8 mouse cellular contexts compared by ENCODE assay signal in the genomic region with DNA sequence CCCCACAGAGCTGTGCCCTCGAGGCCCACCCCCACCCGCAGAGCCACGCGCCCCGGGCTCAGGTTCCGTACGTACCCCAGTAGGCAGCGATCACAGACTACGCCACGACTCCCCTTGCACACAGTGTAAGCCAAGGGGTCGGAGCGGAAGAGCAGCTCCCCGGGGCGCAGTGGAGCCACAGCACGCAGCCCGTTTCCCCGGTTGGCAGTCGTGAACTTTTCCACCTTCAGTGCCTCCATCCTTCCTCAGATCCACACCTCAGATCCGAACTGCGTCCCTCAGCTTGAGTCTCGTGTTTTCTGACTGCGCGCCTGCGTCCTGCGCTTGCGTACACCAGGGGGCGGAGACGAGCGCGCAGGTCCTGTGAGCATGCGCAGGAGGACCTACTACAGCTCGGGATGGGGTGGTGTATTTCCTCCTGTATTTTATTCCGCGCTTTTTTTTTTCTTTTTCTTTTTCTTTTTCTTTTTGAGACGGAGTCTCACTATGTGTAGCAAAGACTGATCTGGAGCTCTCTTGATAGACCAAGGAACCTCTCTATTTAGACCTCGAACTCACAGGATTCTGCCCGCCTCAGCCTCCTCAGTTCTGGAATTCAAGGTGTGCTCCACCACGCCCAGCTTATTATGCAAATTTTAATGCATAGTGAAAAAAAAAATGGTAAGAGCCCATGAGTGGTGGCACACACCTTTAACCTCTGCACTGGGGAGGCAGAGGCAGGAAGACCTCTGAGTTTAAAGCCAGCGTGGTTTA. TPM values are rescaled to one million over a fixed set of nuclear protein-coding genes. Genes with fewer than 3 reads are reported as not detected.
DNase-seq lines count a peak whose midpoint lies in the region; ATAC-seq lines count a peak whose summit lies in the region.

A gene (minus strand): TSS at position 329 of the 753 bp plus-strand sequence.

- H3K4me2 ChIP-seq in intestine, embryonic 14.5 days (ENCODE audit: low read length) = peak within 1 kb of the TSS; percentile 97

- peak within 1 kb of the TSS; percentile 80 for H3K4me3 ChIP-seq in intestine, embryonic 14.5 days (ENCODE audit: low read depth, low read length)

- intact Hi-C loops in gastrocnemius, postnatal 14 days (cut with DNase I; ENCODE audit: low total_unique reads) = loop anchor here (5.0 kb wide), 1 partner anchor 104 kb away; no protein-coding TSS in a partner anchor
- intact Hi-C loops in left cerebral cortex, postnatal 14 days (cut with DNase I) = loop anchor here (5.0 kb wide), 1 partner anchor 219 kb away; no protein-coding TSS in a partner anchor

- H3K4me1 ChIP-seq in intestine, embryonic 14.5 days (replicated peaks; ENCODE audit: control insufficient read depth, insufficient read depth, low read length) = no peaks in the 10 kb centered on the region; the same call in 1 of the 2 replicates

- DNase-seq in adrenal gland, adult (ENCODE audit: inconsistent age in 2 of 2, low spot score in 1 of 2) = peak; percentile 86 to 94
- peak; percentile 89 for DNase-seq in embryo, embryonic 10.5 days (ENCODE audit: low spot score)
- peak; percentile 79 for DNase-seq in gastrocnemius, postnatal 14 days
- peak; percentile 85 for DNase-seq in intestine, embryonic 14.5 days (ENCODE audit: low spot score)
- DNase-seq in left cerebral cortex, postnatal 14 days (ENCODE audit: low spot score in 2 of 2) = peak; percentile 75 to 86
- DNase-seq in mesoderm, embryonic 11.5 days (ENCODE audit: low read depth, low spot score) = peak; percentile 92
- peak; percentile 70 to 73 for DNase-seq in right cerebral cortex, postnatal 36 days (ENCODE audit: low spot score in 2 of 2)
- peak; percentile 81 for DNase-seq in yolk sac, embryonic 10.5 days (ENCODE audit: low spot score)

- H3K27ac ChIP-seq in intestine, embryonic 14.5 days (ENCODE audit: low read depth) = peak within 1 kb of the TSS; percentile 33; the same call in 1 of the 2 replicates

- H3K27me3 ChIP-seq in intestine, embryonic 14.5 days (replicated peaks; ENCODE audit: control insufficient read depth, insufficient read depth, low read length) = no peaks in the 10 kb centered on the region

- no peaks in the 10 kb centered on the region for H3K36me3 ChIP-seq in intestine, embryonic 14.5 days (ENCODE audit: control insufficient read depth, insufficient read depth, low read length)

- H3K9me3 ChIP-seq in intestine, embryonic 14.5 days (ENCODE audit: control insufficient read depth, low read length) = 0 out of 2 replicates have a peak, but pooled peaks cover 3% of the 10 kb centered on the region

- H3K9ac ChIP-seq in intestine, embryonic 14.5 days (ENCODE audit: low read length) = peak within 1 kb of the TSS; percentile 63

- peak; percentile 81 for ATAC-seq in intestine, embryonic 14.5 days (replicated peaks; ENCODE audit: low FRiP score, low TSS enrichment, low read depth)

- 7% methylated on average over 39 of the region's 39 CpGs for WGBS in intestine, embryonic 14.5 days

RNA-seq across cellular contexts. Expression of the gene that starts here (rescaled TPM):
- total RNA-seq in gastrocnemius, postnatal 14 days (2021) = 1 to 10 TPM; 4.3 to 5.1 TPM
- 22.3 and 26.7 TPM in 2 replicates for polyA plus RNA-seq in intestine, embryonic 14.5 days (2014; fragmentation: Nextera tagmentation; extraction: Ambion mirVana)
- 10 to 100 TPM; 19.1 to 20.6 TPM for total RNA-seq in left cerebral cortex, postnatal 14 days (2021)

Comparison
In these comparisons a context has a peak if more than half of its experiments do, and no peak if none do; other contexts are left out.
1. Peak in every context shown above with its lines: DNase-seq, ATAC-seq, H3K4me3 ChIP-seq and H3K27ac ChIP-seq.